Mouse (Mus musculus): Measurements from ENCODE around the gene Grwd1.
"Not testable (repeated sequence)": the region's sequence is repeated elsewhere in the genome, so short reads cannot be mapped to it uniquely, and the experiment has no call there.

Gene Grwd1

DNA sequence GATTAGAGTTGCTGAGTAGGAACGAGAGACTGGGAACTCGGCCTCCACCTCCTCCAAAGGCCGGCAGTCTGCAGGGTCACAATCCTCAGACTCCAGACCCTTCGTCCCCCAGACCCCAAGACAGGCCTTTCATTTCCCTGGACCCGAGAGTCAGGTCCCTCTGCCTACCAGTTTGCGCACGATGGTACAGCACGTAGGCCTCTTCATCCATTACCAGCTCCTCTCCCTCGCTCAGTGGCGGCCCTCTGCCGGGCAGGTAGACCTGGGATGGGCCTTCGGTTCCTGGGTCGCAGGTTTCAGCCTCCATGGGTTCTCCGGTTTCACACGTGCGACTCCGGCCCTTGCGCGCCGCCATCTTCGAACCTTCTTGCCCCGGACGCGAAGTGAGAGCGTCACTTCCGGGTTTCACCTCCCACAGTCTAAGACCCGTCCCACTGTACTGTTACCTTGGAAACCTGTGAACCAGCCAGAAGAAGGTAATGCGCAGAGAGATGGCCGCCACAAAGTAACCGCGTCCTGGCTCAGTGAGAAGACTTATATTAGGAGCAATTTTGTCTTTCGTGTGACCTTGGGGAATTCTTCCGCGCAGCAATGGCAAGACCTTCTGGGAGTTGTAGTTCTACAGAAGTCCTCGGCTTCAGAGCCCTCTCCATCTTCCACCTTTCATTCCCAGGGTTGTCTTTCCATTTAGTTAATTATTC lies at the start of gene Grwd1:
TSS of gene Grwd1 (minus strand) at position 518 of the 701 bp plus-strand sequence.
- in situ Hi-C loops (cut with MboI; ENCODE audit: low sequenced_read_pairs): no loop called here

DNA sequence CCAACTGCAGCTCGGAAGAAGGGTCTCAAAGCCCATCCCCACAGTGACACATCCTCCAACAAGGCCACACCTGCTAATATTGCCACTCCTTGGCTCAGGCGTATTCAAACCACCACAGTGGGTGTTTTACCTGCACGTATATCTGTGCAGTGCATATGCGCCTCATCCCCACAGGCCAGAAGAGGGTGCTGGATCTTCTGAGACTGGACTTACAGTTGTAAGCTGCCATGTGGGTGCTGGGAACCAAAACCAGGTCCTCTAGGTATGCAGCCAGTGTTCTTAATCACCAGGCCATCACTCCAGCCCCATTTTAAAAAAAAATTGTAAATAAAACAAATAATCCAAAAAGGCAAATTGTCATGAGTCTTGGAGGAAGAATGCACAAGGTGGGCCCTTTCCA lies 49.8 kb upstream of the Grwd1 start:
- in situ Hi-C loops (cut with MboI; ENCODE audit: low sequenced_read_pairs): no loop called here

DNA sequence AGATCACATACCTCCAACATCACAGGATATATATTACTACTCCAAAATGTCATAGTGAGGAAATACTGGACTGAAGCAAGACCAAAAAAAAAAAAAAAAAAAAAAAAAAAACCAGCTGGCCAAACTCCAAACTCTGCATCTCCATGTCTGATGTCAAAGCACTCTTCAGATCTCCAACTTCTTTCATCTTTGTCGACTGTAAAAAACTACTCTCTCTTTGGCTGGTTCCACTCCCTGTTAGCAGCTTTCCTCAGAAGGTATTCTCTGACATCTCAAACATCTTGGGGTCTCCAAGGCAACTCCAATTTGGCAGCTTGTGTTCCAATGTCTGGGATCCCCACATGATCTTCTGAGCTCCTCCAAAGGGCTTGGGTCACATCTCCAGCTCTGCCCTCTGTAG lies 47.5 kb upstream of the Grwd1 start, which contains the start of gene Grin2d:
TSS of gene Grin2d (minus strand) at position 101 of the 400 bp plus-strand sequence.
- in situ Hi-C loops (cut with MboI; ENCODE audit: low sequenced_read_pairs): not testable (repeated sequence)

DNA sequence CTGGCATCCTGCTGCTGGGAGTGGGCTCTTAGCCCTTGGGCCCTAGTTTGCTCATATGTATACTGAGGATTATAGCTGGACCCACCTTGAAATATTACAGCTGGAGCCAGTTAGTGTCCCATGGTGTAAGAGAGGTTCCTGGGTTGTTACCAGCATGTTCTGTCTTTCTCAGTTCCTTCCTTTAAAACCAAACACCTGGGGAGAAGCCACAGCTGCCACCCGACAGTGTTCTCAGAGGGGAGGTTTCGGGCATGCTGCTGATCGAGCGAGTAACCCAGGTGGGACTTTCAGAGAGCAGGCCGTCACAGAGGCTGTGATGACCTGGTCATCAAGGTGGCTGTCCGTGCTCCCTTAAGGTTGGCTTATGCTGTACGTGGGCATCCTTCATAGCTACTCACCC lies 46.2 kb upstream of the Grwd1 start:
- in situ Hi-C loops (cut with MboI; ENCODE audit: low sequenced_read_pairs): no loop called here

DNA sequence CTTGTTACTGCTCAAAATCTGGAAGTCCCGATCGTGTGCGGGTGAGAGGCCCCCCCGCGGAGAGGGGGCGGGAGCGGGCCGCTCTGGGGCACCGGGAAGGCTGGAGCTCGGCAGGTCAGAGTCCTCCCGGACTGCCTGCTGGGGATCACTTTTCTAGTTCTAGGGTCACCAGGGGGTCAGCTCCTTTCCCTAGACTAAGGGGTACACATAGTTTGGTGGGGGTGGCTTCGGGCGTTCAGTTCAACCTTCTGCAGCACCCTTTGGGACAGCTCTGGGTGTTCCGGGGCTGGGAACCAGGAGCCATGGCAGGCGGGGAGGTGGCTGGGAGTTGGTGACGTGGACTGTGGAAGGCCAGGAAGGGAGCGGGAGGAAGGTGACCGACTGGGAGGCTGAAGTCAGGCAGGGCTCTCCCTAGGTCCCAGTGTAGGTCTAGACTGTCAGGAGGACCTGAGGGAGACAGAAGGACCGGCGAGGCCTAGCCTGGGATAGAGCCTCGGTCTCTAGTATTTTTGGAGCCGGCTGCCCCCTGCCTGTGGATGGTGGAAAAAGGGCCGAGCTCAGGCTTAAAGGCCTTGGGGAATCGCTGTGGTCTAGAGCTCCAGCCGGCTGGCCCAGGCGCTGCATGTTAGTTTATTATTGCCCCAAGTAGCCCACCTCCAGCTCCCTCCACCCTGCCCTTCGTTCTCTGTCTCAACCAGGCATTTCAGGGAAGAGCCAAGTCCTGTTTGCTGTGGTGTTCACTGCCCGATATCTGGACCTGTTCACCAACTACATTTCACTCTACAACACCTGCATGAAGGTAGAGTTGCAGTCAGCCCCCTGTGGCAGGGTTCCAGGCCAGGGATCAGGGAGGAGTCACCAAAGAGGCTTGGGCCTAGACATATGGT lies 42.6 kb upstream of the Grwd1 start:
- in situ Hi-C loops (cut with MboI; ENCODE audit: low sequenced_read_pairs): no loop called here

DNA sequence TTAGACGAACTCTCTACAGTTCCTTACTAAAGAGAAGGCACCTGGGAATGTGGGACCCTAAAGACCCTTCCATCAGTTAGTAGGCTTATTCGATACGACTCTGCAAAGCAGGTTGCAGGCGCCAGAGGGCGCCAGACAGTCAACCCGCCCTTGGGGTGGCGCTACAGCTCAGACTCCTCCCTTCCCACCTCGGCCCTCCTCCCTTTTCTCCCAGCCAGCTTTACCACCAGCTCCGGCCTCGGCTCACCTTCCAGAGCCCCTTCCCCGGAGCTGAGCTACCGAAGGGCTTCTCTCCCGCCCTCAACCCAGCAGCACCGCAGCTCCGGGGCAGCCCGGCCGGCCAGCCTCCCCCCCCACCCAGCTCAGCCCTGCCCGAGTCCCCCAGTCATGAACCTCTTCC lies 41.9 kb upstream of the Grwd1 start, which contains the start of gene Kdelr1:
TSS of gene Kdelr1 (plus strand) at position 149 of the 400 bp plus-strand sequence.
- in situ Hi-C loops (cut with MboI; ENCODE audit: low sequenced_read_pairs): no loop called here

DNA sequence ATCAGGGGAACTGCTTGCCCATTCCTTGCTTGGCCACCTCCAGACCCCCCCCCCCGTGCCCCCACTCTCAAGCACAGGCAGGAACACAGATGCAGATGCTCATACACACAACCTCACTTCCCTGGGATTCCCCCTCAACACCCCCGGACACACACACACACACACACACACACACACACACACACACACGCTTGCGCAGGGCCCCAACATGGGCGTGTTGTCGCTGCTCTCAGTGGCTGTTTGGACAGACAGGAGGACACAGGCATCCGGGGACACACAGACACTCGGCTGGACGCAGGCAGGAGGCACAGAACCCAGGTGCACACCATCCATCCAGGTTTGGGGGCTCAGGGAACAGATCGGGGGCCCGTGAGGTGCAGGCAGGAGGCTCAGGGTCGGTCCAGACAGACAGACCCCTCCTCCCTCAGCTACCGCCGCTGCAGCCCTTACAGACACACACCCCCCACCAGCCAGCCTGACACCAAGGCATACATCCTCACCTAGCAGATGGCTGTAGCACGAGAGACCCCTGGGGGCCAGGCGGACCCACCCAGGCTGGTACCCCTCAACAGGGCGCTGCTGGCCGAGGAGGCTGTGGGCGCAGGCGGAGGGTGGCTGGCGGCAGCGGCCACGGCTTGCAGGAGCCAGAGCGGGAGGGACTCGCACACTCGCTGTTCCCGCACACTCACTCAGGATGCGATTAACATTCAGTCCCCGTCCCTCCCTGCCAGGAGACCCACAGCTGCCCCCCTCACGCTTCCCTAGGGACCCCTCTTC lies 39.7 kb upstream of the Grwd1 start:
- in situ Hi-C loops (cut with MboI; ENCODE audit: low sequenced_read_pairs): no loop called here

DNA sequence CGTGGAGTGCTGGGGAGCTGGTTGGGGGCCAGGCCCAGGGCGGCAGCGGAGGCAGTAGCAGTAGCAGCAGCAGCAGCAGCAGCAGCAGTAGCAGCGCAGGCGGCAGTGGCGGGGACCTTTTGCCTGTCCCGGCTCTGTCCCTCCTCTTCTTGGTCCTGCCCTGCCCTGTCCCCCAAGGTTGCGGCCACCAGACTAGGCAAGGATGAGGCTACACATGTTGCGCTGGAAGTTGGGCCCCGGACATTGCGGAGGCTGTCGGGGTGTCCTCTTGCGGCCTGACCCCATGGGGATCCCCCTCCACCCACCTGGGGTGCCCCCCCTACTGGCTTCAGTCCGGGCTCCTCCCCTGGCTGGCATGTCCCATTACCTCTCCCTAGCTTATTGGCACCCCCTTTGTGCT lies 39.0 kb upstream of the Grwd1 start:
- in situ Hi-C loops (cut with MboI; ENCODE audit: low sequenced_read_pairs): no loop called here

DNA sequence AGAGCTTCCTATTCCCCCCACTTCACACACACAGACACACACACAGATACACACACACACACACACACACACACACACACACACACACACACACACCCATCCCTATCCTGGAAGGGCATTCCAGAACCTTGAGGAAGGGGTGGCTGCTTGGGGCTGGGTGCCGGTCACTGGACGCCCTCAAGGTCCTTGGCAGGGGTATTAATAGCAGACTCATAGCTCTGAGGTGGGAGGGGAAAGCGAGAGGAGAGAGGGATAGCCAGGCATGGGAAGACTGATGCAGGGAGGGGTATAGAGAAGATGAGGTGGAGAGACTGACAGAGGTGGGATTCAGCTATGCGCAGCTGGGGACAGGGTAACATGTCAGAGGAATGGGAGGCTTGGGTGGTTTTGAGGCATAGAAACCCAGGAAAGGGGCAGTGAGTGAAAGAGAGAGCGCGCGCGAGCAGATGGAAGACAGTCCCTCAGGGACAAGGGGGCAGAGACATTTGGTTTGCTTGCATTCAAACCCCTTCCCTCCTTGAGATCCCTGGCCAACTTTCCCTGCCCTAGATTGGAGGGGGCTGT lies 38.4 kb upstream of the Grwd1 start:
- in situ Hi-C loops (cut with MboI; ENCODE audit: low sequenced_read_pairs): no loop called here

DNA sequence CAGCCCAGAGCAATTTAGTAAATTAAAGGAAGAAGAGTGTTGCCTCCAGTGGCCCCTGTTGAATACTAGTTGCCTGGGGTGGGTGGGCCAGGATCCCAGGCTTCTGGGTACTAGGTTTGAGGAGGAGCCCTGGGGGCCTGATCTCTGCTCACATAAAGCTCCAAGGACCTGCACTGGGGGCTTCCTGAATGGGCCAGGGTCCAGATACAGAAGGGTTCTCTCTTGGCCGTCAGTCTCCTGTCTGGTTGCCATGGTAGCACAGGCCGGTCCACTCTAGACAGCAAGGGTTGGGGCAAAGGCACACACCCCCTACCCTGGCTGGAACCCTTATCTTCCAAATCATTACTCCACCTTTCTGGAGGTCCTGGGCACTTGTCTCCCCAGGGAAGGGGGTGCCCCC lies 37.1 kb upstream of the Grwd1 start:
- in situ Hi-C loops (cut with MboI; ENCODE audit: low sequenced_read_pairs): no loop called here

DNA sequence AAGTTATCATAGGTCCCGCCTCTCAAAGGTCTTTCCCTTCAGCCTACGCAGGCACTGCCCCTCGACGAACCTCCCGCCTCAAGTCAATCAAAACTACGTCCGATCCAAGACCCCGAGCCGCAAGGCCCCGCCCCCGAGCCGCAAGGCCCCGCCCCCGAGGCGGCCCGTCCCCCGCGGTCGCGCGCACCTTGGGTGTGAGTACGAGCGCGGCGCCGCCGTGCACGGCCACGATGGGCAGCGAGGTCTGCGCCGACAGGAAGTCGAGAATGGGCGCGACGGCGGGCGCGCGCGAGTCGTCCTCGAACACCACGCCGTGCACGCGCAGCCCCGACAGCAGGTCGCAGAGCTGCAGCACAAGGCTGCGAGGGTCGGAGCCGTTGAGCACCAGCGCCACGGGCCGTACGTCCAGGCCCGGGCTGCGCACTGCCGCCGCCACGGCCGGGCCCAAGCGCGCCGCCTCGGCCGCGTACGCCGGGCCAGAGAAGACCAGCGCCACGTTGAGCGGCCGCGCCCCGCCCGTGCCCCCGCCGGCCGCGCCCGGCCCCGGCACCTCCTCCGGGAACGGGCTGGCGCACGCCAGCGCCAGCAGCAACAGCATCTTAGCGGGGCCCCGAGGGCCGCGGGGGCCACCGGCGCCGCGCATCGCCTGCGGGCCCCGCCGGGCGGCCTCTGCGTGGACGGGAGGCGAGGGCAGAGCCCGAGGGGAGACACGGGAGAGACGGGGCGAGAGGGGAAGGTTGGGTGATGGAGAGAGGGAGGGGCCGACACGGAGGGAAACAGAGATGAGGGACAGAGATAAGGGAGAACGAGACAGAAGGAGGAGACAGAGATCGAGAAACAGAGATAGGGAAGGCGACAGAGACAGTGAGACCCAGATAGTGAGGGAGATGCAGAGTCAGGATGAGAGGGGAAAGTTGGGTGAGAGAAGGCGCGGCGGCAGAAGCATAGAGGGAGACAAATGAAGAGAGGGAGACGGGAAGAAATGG lies 35.5 kb upstream of the Grwd1 start:
- in situ Hi-C loops (cut with MboI; ENCODE audit: low sequenced_read_pairs): no loop called here

DNA sequence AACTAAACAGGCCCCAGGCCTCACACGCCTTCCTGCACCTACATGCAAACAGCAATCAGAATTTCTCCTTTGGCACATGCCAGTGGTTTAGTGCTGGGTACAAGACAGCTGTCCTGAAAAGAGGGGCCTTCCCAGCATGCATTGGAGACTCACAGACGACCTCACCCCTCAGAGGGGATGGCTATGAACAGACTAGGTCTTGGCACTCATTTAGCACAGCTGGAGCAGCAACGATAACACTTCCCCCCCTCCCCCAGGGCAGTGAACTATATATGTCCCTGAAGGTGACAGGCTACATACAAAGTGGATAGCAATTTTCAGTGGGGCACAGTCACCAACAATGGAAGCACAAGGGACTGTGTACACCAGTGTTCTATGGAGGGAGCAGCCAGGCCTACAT lies 33.7 kb upstream of the Grwd1 start:
- in situ Hi-C loops (cut with MboI; ENCODE audit: low sequenced_read_pairs): no loop called here

DNA sequence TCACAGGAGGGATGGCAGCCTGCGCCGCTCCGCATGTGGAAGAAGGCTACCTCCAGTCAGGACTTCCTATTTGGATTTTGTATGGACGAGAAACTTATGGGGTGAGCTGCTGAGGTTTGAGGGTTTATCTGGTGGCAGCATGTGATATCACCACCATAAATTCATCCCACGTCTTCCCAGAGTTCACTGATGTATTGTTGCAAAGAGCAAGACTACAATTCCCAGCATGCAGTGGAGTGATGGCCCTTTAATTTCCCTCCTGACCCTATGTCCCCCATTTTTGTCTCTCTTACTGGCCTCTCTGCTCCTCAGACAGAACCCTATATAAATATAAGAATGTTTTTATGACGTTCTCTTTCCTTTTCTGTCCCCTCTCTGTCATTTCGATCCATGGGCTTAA lies 32.1 kb upstream of the Grwd1 start:
- in situ Hi-C loops (cut with MboI; ENCODE audit: low sequenced_read_pairs): no loop called here

DNA sequence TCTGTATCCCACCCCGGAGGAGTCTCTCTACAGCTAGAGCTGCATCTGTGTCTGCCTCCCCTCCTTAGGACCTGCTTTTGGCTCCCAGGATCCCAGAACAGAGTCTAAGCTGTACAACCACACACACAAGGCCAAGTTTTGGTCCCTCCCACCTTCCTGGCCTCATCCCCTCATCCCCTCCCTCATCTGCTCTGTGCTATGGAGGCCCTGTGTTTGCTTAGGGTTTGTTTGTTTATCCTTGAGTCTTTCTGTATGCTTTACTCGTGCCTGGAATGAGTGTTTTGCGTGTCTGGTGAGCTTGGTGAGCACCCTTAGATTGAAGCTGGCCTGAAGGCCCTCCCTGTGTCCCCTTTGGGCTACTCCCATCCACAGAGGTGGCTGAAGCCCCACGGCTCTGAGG lies 28.3 kb upstream of the Grwd1 start:
- in situ Hi-C loops (cut with MboI; ENCODE audit: low sequenced_read_pairs): no loop called here

DNA sequence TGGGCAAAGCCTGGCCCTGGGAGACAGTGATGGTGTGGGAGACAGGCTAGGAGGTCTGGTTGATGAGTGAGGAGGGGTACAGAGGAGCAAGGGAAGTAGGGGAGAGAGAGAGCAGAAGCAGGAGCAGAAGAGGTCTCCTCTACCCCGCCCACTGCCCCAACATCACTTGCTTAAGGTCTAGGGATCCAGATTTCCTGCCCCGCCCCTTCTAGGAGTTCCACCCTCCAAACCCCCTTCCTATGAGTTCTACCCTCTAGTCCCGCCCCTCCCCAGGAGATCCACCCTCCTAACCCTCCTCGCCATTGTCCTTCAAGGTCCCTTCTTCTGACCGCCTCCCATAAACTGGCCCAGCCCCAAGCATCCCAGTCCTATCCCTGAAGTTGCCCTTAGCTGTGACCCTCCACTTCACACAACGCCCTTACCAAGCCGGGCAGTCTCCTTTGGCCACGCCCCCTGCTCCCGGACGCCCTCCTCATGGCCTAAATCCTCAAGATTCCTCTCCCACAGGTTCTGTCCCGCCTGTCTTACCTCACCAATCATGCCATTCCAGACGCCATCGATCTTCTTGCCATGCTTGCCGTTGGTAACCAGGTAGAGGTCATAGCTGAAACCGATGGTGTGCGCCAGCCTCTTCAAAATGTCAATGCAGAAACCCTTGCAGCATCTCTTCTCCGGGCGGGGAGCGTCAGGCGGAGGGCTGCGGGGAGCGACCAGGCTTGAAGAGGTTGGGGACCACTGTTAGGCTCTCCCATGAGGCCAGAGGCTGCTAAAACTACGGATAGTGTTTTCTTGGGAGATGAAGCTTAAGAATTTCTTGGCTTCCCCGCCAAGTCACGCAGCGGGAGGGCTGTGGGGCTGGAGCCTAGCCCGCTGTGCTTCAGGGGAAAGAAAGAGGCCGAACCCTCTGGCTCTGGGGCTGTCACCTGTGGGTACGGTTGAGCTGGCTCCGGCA lies 26.5 kb upstream of the Grwd1 start:
- in situ Hi-C loops (cut with MboI; ENCODE audit: low sequenced_read_pairs): no loop called here

DNA sequence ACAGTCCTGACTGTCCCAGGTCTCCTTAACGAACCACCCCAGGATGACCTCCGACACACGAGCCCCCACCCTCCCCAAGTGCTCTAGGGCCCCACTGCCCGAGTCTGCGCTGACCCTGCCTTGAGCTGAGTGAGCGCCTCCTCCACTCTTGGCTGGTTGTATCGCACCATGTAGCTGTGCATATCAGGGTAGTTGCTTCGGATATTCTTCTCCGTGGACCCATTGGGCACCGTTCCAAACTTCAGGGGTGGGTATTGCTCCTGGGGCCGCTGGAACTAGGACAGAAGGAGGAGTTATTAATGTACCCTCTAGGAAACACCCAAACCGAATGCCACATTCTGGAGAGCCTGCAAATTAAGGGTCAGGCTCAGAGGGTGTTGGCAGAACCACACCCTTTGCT lies 22.3 kb upstream of the Grwd1 start:
- in situ Hi-C loops (cut with MboI; ENCODE audit: low sequenced_read_pairs): no loop called here

DNA sequence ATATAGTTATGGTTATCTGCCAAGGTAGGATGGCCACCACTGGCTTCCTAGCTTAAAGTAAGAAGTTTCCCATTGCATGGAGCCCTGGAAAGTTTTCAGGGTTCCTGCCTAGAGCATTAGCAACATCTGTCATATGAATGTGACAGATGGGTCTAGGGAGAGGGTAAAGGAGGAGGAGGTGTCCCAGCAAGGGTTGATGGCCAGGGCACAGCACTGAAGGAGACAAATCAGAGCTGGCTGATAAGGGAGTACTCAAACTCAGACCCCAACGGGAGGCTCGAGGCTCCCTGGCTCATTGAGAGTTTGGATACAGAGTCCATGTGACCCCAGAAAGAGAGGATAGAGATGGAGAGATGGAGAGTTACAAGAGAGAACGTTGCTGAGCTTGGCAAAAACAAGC lies 19.9 kb upstream of the Grwd1 start:
- in situ Hi-C loops (cut with MboI; ENCODE audit: low sequenced_read_pairs): no loop called here

DNA sequence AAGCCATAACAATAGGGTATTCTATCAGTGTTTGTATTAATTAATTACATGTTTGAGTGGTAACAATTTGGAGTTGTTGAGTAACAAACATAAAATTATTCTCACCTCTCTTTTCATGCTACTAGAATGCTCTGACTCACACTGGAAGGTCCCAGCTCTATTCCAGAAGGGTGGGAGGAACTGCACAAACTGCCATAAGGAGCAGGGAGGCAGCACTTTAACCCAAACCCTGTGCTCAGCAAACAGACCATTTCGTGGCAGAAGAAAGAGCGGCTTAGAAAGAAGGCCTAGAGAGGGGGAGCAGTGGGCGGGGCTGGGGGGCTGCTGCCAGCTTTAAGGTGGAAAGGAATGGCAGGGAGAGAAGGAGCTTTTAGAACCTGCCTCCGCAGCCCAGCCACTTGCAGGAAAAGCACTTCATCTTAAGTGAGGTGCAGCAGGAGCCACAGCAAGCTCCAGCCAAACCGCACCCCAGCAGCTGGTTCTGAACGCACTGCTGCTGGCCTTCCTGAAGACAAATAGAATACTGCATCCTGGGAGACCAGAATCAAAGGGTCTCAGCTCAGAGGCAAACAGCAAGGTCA lies 17.8 kb upstream of the Grwd1 start:
- in situ Hi-C loops (cut with MboI; ENCODE audit: low sequenced_read_pairs): no loop called here
